ENCODE assay signal across 14 mouse cellular contexts in genomic region chr2:29542039-29542438, GRCm38 (mm10).
DNase-seq lines count a peak whose midpoint lies in the region; ATAC-seq and TF ChIP-seq lines count a peak whose summit lies in the region.
"Had no signal": no experiment of that assay in that cellular context is flagged by ENCODE, and none has a peak within 500 bp of the region (broad histone marks: within the 10 kb centered on the region; RNA-seq: fewer than 3 reads in every experiment).

No protein-coding gene starts in this region.

- no peak for TF ChIP-seq CTCF in forebrain, postnatal 0 days (IDR thresholded peaks at IDR 0.05; ENCODE audit: low read depth)
- no peak for TF ChIP-seq CTCF in lung, adult 2 months (IDR thresholded peaks at IDR 0.05; ENCODE audit: insufficient read depth, low read length)

- H3K9me3 ChIP-seq in forebrain, postnatal 0 days (ENCODE audit: low read length): no peaks in the 10 kb centered on the region
- H3K9me3 ChIP-seq in forebrain, embryonic 15.5 days: no peaks in the 10 kb centered on the region
- H3K9me3 ChIP-seq: limb, embryonic 13.5 days; midbrain, embryonic 15.5 days had no signal

- H3K27me3 ChIP-seq in forebrain, postnatal 0 days (ENCODE audit: insufficient read depth, low read length): no peaks in the 10 kb centered on the region
- no peaks in the 10 kb centered on the region for H3K27me3 ChIP-seq in forebrain, embryonic 15.5 days
- H3K27me3 ChIP-seq: limb, embryonic 13.5 days; midbrain, embryonic 15.5 days had no signal

- TF ChIP-seq POLR2A in lung, adult 2 months (IDR thresholded peaks at IDR 0.05; ENCODE audit: borderline replicate concordance, extremely low read depth, low read depth, low read length): no peak

- ATAC-seq in forebrain, postnatal 0 days: peak; percentile 70
- ATAC-seq in forebrain, embryonic 15.5 days (replicated peaks): no peak
- ATAC-seq: inflammation-experienced regulatory T-cells, adult 6 months; midbrain, embryonic 15.5 days had no signal

- no peaks in the 10 kb centered on the region for H3K4me1 ChIP-seq in forebrain, postnatal 0 days (ENCODE audit: insufficient read depth)
- peaks cover 9% of the 10 kb centered on the region; the same call in 1 of the 2 replicates for H3K4me1 ChIP-seq in forebrain, embryonic 15.5 days
- H3K4me1 ChIP-seq in lung, adult 2 months (ENCODE audit: control insufficient read depth, insufficient read depth, low read length): no peaks in the 10 kb centered on the region; the same call in 1 of the 2 replicates

- H3K4me2 ChIP-seq in forebrain, postnatal 0 days (ENCODE audit: low read depth): no peak overlapping the region
- H3K4me2 ChIP-seq in forebrain, embryonic 15.5 days (replicated peaks): no peak overlapping the region
- H3K4me2 ChIP-seq: limb, embryonic 13.5 days; midbrain, embryonic 15.5 days had no signal

- DNase-seq in forebrain, postnatal 0 days: peak; percentile 54
- DNase-seq in lung, postnatal 10 days: peak; percentile 26
- DNase-seq in lung, adult 2 months: no peak
- peak; percentile 29 to 54 for DNase-seq in frontal cortex, postnatal 10 days (ENCODE audit: low spot score in 2 of 2)
- DNase-seq in right cerebral cortex, postnatal 25 days: peak; percentile 35
- no peak for DNase-seq in yolk sac, embryonic 10.5 days (ENCODE audit: low spot score)
- DNase-seq in thymus, postnatal 10 days (ENCODE audit: low spot score in 2 of 2): no peak
- DNase-seq: gastrocnemius, postnatal 25 days; kidney, postnatal 36 days; thymus, adult 2 months had no signal

- H3K27ac ChIP-seq in forebrain, postnatal 0 days (ENCODE audit: low read depth, low read length): no peak overlapping the region
- no peak overlapping the region for H3K27ac ChIP-seq in forebrain, embryonic 15.5 days (replicated peaks)
- H3K27ac ChIP-seq: limb, embryonic 13.5 days; midbrain, embryonic 15.5 days had no signal

- no peak overlapping the region for H3K9ac ChIP-seq in forebrain, postnatal 0 days
- no peak overlapping the region for H3K9ac ChIP-seq in forebrain, embryonic 15.5 days (replicated peaks)
- H3K9ac ChIP-seq: limb, embryonic 13.5 days; midbrain, embryonic 15.5 days had no signal

- H3K4me3 ChIP-seq in forebrain, postnatal 0 days (ENCODE audit: low read depth, low read length): no peak overlapping the region
- H3K4me3 ChIP-seq in forebrain, embryonic 15.5 days: no peak overlapping the region
- H3K4me3 ChIP-seq in lung, adult 2 months (replicated peaks; ENCODE audit: extremely low read depth, low read depth, low read length): no peak overlapping the region
- H3K4me3 ChIP-seq: limb, embryonic 13.5 days; midbrain, embryonic 15.5 days had no signal

- WGBS in forebrain, postnatal 0 days: 46% methylated on average over 13 of the region's 13 CpGs
- WGBS in forebrain, embryonic 15.5 days: 50% methylated on average over 13 of the region's 13 CpGs
- WGBS in lung, adult 2 months: 31% methylated on average over 12 of the region's 13 CpGs

- H3K36me3 ChIP-seq in forebrain, postnatal 0 days (ENCODE audit: insufficient read depth): no peaks in the 10 kb centered on the region
- no peaks in the 10 kb centered on the region for H3K36me3 ChIP-seq in forebrain, embryonic 15.5 days
- H3K36me3 ChIP-seq: limb, embryonic 13.5 days; midbrain, embryonic 15.5 days had no signal

Comparison
In these comparisons a context has a peak if more than half of its experiments do, and no peak if none do; other contexts are left out.
1. DNase-seq: peak in forebrain, postnatal 0 days (single experiment), lung, postnatal 10 days (single experiment), frontal cortex, postnatal 10 days (2 of 2) and right cerebral cortex, postnatal 25 days (single experiment); none in lung, adult 2 months (single experiment), yolk sac, embryonic 10.5 days (single experiment) and thymus, postnatal 10 days (0 of 2).